27 mouse cellular contexts compared by ENCODE assay signal in genomic region chr1:170080907-170081306, GRCm38 (mm10). TPM values are rescaled to one million over a fixed set of nuclear protein-coding genes. Genes with fewer than 3 reads are reported as not detected.
"Had no signal": no experiment of that assay in that cellular context is flagged by ENCODE, and none has a peak within 500 bp of the region (broad histone marks: within the 10 kb centered on the region; RNA-seq: fewer than 3 reads in every experiment).

No protein-coding gene starts in this region.

- H3K4me2 ChIP-seq: heart, embryonic 11.5 days; heart, embryonic 13.5 days; heart, embryonic 15.5 days; hindbrain, embryonic 13.5 days; hindbrain, embryonic 15.5 days; limb, embryonic 12.5 days; liver, embryonic 11.5 days; liver, embryonic 13.5 days; liver, embryonic 15.5 days had no signal

- ATAC-seq: intestine, embryonic 16.5 days had no signal

- H3K27me3 ChIP-seq: heart, embryonic 13.5 days; heart, embryonic 15.5 days; hindbrain, embryonic 13.5 days; hindbrain, embryonic 15.5 days; limb, embryonic 12.5 days; liver, embryonic 13.5 days; liver, embryonic 15.5 days had no signal

- H3K4me3 ChIP-seq: heart, adult 2 months; heart, embryonic 13.5 days; heart, embryonic 15.5 days; hindbrain, embryonic 13.5 days; hindbrain, embryonic 15.5 days; layer of hippocampus, adult 2 months; left cerebral cortex, adult 2 months; limb, embryonic 10.5 days; limb, embryonic 12.5 days; liver, embryonic 13.5 days; liver, embryonic 15.5 days had no signal

- H3K9me3 ChIP-seq: heart, embryonic 13.5 days; heart, embryonic 15.5 days; hindbrain, embryonic 13.5 days; hindbrain, embryonic 15.5 days; limb, embryonic 10.5 days; limb, embryonic 12.5 days; liver, embryonic 13.5 days; liver, embryonic 15.5 days had no signal

- DNase-seq: gastrocnemius, postnatal 14 days; gastrocnemius, postnatal 36 days; heart, adult 11 months; heart, adult 2 months; heart, postnatal 14 days; heart, postnatal 36 days; kidney, adult 11 months; kidney, adult 2 months; kidney, adult 9 months; kidney, postnatal 10 days; kidney, postnatal 25 days; kidney, postnatal 4 days; liver; liver, embryonic 13.5 days had no signal

- H3K27ac ChIP-seq: heart, adult 2 months; heart, embryonic 13.5 days; heart, embryonic 15.5 days; hindbrain, embryonic 13.5 days; hindbrain, embryonic 15.5 days; layer of hippocampus, adult 2 months; left cerebral cortex, adult 2 months; limb, embryonic 10.5 days; limb, embryonic 12.5 days; liver, embryonic 13.5 days; liver, embryonic 15.5 days had no signal

- H3K9ac ChIP-seq: heart, embryonic 13.5 days; heart, embryonic 15.5 days; hindbrain, embryonic 13.5 days; hindbrain, embryonic 15.5 days; limb, embryonic 12.5 days; liver, embryonic 13.5 days; liver, embryonic 15.5 days had no signal

- H3K36me3 ChIP-seq: heart, embryonic 13.5 days; heart, embryonic 15.5 days; hindbrain, embryonic 13.5 days; hindbrain, embryonic 15.5 days; liver, embryonic 13.5 days; liver, embryonic 15.5 days had no signal

- H3K4me1 ChIP-seq: heart, embryonic 15.5 days; hindbrain, embryonic 13.5 days; hindbrain, embryonic 15.5 days; limb, embryonic 10.5 days; limb, embryonic 12.5 days; liver, embryonic 13.5 days; liver, embryonic 15.5 days had no signal

RNA-seq across cellular contexts. Expression of gene Ddr2, which starts 29.7 kb away (rescaled TPM):
- total RNA-seq: hematopoietic stem cell, adult 5-6 weeks had no signal
